Mouse (Mus musculus): ENCODE measurements at regions not wholly inside any gene's neighbourhood (a gene's known extent, or its start where the extent isn't known, plus 50 kb on each side); places are given as distances from the start of the nearest gene placed in this dataset.

- TF ChIP-seq POLR2A (IDR thresholded peaks at IDR 0.05; ENCODE audit: borderline replicate concordance, extremely low read depth, low read depth, low read length), result no peak
- TF ChIP-seq CTCF (IDR thresholded peaks at IDR 0.05; ENCODE audit: insufficient read depth, low read length), result no peak
These were observed 137.9 kb downstream of the Ipo8 start for GRCm38 (mm10) chr6:148693329-148693728.

Measured in lung, adult 2 months (tissue).